Mouse (Mus musculus): ENCODE results near the gene Nf1.

The Nf1 gene

DNA sequence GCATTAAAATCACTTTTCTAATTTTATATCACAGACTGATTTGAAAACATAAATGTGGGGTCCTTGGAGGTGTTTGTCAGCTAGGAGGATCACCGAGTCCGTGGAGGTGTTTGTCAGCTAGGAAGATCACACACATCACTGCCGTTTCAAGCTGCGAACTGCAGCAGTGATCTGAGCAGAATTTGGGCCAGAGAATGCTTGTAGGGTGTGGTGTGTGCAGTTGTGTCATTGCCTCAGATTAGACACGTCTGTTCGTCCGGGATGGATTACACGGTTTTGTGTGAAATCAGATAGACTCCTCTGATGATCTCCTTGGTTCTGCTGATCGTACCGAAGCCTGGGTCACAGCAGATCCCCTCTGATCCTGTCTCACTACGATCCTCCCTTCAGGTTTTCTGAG is 191.3 kb downstream of the Nf1 start:
- no peak for DNase-seq

DNA sequence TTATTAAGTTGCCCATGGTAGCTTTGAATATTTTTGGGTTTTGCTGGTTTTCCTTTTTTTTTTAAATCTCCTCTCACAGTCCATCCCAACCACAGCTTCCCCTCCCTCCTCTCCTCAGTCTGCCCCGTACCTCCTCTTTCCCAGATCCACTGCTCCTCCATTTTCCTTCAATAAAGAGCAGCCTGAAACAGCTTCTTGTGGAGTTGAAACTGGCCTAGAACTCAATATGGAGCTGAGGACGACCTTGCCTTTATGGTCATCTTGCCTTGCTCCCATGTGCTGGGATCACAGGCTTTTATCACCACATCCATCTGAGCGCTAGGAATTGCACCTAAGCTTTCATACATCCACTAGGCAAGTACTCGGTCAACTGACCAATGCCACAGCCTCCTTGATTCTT is 192.0 kb downstream of the Nf1 start:
- no peak for DNase-seq

DNA sequence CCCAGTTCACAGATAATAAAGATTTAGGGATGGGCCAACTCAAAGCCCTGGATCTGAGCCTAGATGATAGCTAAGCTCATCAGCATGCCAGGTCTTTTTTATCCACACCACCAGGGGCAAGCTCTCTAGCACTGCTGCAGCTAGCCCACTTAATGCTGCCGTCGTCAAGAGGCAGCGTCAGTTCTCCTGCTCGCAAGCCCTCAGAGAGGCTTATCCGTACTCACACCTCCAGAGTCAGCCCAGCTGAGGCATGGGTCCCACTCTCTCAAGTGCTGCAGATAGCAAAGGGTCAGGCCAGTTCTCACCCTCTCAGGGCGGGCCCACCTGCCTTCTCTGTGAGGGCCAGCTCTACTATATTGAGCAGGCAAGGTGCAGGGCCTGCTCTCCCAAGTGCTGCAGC is 193.8 kb downstream of the Nf1 start:
- DNase-seq = peak; percentile 4

DNA sequence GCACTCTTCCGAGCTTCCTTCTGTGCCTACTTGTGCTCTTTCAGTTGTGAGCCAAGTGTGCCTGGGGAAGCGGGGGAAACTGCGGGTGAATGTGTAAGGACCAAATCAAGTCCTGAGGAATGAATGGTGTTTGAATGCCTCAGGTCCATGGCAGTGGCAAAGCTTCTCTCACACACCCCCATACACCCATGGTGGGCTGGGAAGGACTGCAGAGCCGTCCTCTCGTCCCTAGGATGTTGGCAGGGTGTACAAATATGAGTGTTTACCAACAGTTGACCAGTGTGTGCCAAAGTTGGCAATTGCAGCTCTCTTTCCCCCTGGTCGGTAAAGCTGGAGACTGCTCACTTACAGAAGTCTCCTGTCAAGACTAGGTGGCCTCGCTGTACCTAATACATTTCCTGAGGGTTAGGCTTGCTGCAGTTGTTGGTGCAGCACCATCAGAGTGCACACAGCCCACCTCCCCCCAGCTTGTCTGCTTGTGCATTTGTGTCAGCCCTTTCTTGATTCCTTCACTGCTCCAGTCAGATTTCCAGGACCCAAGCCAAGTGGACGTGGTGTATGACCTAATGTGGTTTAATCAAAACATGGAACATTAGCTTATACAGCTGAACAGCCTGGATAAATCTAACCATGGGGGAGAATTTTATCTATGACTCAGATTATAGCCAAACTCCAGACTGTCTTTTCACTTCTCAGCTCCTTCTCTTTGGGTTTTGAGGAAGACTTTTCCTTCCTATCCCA is 194.6 kb downstream of the Nf1 start:
- peak; percentile 2 for DNase-seq

DNA sequence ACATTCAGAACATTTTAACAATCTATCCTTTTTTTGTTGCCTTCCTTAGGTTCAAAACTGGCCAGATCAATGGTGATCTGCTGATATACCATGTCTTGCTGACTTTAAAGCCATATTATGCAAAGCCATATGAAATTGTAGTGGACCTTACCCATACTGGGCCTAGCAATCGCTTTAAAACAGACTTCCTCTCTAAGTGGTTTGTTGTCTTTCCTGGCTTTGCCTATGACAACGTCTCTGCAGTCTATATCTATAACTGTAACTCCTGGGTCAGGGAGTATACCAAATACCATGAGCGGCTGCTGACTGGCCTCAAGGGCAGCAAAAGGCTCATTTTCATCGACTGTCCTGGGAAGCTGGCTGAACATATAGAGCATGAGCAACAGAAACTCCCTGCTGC is 196.1 kb downstream of the Nf1 start:
- no peak for DNase-seq

DNA sequence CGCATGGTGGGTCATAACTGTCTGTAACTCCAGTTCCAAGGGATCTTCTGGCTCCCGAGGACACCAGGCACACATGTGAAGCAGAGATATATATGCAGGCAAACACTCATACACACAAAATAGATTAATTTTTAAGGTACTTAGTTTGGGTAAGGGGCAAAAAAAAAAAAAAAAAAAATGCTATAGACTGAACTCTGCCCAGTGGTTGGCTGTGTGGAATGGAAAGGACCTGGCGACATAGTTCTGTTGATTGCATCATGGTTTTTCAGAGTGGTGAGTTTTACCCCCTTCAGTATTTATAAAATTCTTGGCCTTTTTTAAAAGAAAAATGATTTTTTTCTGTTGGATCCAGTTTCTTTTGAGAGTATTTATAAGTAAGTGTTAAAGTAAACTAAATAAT is 196.8 kb downstream of the Nf1 start:
- no peak for DNase-seq

DNA sequence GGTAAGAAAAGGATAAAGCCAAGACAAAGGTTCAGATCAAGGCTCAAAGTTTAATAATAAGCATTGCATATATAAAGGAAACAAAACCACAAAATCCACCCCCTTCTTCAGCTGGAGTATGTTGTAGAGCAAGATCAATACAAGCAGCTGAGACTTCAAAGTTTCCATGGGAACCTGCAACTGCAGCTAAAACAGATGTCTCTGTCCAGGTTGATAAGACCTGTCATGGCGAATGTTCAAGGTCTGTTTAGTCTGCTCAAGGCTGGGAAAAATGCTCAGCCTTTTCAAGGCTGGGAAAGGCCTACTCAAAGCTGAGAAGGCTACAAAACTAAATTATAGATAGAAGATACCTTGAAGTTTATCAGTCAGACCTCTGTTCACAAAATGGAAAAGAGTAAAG is 213.1 kb downstream of the Nf1 start:
- no peak for DNase-seq

DNA sequence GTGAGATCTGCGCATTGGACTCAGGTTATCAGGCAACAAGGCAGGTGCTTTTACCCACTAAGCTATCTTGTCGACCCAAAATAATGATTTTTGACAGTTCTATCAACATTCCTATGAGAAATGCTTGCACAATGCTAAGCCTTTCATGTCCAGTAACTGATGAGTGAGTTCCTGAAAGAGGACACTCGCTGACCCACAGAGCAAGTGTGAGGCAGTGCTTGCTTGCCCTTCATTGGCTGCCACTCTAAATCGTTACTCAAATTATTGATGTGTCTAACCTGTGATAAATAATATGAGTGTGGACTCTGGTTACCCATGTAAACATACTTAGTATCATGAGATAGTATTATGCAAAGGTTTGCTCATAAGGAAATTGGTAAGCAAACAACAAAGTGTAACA is 221.0 kb downstream of the Nf1 start:
- DNase-seq = no peak

DNA sequence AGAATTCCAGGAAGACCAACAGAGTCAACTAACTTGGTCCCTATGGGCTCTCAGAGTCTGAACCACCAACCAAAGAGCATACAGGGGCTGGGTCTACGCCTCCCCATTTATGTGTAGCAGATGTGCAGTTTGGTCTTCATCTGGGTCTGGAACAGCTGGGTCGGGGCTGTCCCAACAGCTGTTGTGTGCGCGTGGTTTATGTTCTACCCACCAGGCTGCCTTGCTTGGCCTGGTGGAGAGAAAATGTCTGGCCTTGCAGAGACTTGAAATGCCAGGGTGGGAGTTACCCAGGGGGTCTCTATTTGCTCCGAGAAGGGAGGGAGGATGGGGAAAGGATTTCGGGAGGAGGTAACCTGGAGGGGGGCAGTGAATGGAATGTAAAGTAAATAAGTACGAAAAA is 224.0 kb downstream of the Nf1 start:
- DNase-seq = no peak

DNA sequence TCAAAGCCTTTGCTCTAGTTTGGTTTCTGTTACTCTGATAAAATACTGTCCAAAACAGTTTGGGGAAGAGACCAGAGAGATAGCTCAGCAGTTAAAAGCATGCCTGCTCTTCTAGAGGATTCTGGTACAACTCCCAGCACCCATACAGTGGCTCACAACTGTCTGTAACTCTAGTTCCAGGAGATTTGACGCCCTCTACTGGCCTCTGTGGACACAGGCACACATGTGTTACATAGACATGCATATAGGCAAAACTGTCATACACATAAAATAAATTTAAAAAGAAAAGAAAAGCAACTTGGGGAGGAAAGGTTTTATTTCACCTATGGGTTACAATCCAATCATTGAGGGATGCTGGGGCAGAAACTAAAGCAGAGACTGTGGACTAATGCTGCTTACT is 227.5 kb downstream of the Nf1 start:
- DNase-seq = no peak

DNA sequence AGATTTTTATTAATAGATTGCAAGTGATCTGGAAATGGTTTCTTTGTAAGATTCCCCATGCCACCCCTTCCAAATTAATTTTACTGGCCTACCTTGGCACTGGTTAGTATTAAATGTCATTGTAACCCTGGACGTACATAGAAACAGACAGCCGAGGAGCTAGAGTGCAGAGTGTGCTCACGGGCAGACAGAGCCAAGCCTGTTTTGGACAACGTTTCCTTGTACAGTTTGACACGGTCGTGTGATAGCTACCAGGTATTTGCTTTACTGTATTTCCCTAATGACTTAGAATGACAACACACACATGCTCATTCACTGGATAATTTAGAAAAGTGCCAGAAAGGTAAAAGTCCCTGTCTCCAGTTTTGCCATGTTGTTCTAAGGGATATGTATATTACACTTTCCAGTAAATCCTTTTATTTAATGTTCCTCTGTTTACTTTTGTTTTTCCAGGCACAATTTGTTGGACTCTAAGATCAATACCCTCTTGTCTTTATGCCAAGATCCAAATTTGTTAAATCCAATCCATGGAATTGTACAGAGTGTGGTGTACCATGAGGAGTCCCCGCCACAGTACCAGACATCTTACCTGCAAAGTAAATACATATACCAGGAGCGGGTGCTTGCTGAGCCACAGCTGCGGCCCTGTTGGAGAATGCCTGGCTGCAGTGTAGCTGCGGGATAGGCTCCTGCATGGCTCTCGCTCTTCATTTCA is 228.9 kb downstream of the Nf1 start:
- no peak for DNase-seq

DNA sequence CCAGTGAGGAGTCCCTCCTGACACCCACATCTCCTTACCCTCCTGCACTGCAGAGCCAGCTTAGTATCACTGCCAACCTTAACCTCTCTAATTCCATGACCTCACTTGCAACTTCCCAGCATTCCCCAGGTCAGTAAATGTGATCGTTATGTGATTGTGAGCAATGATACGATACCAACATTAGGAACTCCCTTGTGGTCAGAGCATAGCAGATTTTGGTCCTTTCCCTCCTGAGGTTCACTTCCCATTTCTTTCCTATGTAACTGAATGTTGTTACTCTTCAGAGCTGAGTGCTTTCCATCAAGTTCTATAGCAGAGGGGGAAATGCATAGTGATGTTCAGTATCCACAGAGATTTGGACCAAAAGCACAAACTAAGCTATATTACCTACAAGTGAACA is 230.8 kb downstream of the Nf1 start:
- no peak for DNase-seq

DNA sequence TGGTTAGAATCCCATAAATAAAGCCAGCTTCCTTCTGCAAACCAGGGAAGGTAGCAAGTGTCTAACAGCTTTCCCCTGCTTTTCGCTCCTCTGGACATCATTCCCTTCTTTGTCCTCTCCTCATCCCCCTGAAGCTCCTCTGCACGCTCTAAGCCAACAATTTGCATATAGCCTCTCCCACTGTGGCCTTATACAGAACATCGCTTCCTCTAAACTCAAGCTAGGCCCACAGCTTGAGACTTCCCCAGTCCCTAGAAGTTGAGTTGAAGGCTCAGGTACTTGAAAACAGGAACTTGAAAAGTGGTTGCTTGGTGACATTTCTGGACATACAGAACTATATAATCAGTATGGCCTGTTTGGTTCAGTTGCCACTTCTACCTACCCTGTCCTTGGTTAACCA is 234.3 kb downstream of the Nf1 start:
- DNase-seq = no peak

DNA sequence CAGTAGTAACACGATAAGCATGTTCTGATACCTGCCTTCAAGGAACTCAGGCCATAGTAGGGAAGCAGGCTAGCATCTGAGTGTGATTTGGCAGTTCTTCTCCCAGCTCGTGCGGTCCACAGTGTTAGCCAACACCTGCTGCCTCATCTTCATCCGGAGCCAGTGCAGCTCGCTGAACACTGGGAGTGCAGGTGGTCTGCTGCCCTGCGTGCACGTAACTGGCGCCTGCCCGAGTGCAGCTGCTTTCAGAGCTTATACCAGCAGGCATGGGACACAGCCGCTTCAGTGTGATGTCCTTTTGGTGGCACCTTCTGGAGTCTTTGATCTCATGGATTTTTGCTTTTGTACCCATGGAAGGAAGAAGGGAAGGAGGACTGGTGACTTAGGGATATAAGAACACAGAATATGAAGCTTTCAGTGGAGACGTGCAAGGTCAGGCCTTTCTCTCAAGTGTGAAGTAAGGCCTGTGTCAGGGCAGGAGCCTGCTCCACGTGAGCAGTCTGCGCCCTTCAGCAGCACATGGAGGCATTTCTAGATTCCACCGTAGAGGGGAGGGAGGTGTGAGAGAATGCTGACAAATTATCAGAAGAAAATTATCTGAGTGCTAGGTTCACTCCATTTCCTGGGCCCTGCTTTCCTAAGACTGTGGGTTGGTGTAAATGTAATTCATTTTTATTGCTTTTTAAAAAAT is 236.0 kb downstream of the Nf1 start:
- no peak for DNase-seq

DNA sequence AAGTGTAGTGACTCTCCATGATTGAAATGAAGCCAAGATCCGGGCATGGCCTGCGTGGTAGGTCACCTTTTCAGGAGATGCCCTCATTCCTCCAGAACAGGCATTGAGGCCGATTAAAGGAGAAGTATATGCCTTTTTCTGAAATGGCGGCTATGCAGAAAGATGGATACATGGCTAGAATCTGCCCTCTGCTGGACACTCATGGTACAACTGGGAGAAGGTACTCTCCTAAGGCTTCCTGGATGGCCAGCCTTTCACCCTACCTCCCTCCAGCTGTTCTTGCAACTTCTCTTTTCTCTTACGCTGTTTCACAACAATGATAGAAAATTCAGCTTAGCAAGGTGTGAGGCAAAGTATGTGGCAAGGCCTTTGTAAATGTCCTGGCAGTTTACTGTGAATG is 238.2 kb downstream of the Nf1 start:
- DNase-seq = peak; percentile 84

DNA sequence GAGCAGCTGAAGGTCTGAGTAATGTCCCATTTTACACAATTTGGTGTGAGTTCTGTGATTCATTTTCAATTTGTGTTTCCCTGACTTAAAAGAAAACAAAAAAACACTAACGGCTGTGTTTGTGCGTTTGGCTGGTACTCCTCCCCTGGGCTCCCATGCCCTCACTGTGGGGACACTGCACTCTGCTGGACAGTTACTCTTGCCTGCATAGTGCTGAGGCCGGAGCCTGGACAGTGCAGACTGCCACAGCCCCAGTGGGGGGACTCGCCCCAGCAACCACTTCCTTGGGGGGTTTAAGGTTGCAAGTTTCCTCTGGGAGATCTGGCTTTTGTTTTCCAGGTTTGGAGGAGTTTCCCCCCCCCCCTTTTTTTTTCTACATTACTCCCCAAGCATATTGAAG is 241.2 kb downstream of the Nf1 start:
- DNase-seq = no peak

DNA sequence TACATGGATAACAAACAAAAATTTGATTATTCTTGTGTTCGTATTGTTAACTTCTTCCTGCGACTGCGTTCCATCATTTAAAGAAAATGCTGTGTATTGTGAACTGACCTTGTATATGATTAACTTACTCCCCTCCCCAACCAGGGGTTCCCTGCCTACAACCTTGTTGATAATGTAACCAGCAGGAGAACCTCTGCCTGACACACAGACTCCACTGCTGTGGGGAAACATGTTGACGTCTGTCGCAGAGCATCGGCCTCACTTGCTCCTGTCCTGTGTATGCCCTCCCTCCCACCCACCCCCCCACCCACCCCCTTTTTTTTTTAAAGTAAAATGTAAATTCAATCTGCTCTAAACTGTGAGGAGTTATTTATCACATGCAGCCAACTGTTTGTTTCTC is 241.8 kb downstream of the Nf1 start:
- no peak for DNase-seq

DNA sequence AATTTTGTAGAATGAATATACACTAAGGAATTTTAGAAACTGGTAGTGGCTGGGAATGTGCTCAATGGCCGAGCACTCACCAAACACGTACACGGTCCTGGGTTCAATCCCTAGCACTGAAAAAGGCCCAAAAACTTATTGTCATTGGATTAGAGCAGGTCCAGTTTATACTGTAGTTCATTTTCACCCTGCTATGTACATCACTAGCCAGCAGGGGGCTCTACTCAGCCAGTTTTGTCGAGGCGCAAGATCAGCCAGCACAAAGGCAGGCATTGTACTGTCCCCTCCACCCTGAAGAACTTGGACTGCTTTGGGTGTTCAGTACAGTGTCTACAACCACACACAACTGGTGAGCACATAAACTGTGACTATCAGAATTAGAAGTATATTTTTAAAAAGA is 244.7 kb downstream of the Nf1 start:
- peak; percentile 89 for DNase-seq

DNA sequence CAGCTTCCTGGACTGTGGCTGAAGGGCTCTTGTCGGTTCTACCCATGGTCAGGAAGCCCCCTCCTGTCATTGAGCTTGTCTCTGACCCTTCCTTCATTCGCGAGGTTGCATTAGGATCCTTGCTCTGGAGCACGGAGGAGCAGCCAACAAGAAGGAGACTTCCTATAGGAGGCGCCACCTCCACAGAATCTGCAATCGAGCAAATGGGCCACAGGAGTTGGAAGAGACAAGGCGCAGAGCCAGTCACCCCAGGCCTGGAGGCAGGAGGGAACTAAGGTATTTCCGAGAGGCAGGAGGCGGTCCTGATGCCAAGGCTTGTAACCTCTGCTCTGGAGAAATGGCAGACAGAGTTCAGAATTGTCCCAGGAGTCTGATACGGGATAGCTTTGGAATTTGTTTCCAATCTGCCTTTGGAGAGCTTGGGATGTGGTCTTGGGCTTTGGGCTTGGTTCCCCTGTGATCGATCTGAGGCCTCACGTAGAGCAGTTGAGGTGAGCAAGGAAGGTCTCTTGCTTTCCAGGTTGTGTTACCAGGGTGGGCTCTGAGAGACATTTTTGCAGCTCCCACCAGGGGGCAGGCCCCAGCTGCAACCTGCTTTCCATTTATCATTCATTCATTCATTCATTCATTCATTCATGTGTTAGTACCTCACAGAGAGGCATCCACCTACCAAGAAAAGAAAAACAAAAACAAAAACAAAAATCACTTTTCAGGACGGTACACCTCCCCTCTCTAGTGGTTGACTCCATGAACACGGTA is 250.0 kb downstream of the Nf1 start:
- peak; percentile 76 for DNase-seq

DNA sequence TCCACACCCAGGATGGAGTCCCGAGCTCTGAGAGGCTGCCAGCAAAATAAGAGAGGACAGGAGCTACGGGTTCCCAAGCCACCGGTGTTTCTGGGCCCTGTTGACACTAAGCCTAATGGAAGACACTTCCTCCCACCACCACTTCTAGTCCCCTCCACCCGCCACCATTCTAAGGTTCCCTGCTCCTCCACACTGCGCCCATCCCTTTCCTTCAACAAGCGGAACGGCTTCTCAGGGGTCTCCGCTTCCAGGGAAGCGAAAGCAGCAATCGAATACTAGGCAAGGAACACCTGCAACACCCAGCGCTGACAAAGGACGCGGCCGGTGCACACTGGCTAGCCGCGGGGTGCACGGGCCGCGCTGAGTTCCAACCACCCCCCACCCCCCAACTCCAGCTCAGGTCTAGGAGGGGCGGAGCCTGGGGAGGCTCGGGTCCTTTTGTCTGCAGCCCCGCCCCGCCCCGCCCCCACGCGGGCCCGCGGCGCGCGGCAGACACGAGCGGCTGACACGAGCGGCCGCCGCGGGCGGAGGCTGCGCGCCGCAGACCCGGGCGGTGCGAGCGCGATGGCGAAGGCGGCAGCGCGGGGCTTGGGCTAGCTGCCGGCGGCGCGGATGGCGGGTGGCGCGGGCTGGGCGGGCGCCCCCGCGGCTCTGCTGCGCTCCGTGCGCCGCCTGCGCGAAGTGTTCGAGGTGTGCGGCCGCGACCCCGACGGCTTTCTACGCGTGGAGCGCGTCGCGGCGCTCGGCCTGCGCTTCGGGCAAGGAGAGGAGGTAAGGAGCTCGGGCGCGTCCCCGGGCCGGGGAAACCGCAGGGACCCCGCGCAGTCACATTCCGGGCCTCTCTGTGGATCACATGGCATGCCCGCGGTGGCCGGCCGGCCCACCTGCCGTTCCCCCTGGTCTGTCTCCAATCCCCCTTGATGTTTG is 251.4 kb downstream of the Nf1 start, which contains the start of gene Rab11fip4:
Gene Rab11fip4 (plus strand): TSS at position 549 of the 927 bp plus-strand sequence.
- peak; percentile 89 for DNase-seq

DNA sequence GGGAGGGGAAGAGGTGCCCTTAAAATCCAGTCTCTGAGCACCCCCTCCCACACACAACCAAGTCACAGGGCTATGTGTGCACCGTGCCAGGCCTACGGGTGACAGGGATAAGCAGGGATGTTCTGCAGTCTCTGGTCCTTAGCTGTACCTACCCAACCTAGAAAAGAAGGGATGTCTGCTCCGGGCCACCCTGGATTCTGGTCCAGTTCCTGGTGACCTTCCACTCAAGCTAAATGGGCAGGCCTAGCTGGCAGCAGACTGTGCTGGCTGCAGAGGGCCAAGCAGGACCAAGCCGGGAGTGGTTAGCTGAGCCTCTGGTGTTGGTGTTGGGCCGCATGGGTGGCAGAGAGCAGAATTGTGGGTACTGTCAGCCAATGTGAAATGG is 252.1 kb downstream of the Nf1 start:
- DNase-seq = peak; percentile 41

DNA sequence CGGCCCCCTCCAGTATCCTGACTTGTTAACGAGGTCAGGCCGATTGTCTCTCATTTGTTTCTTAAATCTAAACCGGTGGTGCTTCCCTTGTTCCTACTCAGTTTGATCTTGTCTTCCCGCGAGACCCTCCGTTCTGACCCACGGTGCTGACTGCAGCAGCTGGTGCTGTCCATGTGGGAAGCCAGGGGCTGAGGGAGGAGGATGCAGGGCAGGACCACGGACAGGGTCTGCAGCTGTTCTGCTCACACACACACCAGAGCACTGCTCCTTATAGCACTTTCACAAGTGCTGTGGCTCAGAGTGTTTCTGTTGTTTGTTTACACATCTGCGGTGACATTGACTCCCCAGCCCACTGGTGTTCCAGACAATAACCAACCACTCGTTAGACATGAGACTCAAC is 254.0 kb downstream of the Nf1 start:
- peak; percentile 70 for DNase-seq

Data from retina, postnatal 1 day (tissue).